In the genomic region with DNA sequence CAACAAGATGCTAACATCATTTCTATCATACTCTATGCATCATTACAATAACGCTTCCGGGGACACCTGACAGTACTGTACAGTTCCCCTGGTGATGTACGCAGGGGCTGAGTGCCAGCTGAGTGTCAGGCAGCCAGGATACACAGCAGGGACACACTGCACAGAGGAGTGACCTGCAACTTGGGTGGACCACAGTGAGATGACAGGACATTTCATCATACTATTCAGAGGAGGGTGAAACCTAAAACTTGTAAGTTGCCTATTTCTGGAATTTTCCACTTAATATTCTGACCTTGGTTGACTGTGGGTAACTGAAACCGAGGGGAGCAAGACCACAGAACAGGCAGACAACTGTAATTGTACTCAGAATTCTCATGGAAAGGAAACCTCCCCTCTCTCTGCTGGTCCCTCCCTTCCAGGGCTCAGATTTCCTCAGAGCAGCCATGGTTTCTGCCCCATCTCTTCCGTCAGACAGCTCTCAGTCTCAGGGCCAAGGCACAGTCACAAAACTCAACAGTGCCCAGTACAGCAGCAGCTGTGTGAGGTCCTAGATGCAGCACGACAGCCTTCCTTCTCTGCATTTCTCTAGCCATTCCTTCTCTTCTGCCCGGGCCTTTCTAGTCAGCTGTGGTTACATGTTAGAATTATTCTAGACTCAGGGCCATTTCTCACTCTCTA, we compare ENCODE assay signal across 13 mouse cellular contexts. TPM values are rescaled to one million over a fixed set of nuclear protein-coding genes. Genes with fewer than 3 reads are reported as not detected.
DNase-seq lines count a peak whose midpoint lies in the region; ATAC-seq and TF ChIP-seq lines count a peak whose summit lies in the region.
"Had no signal": no experiment of that assay in that cellular context is flagged by ENCODE, and none has a peak within 500 bp of the region (broad histone marks: within the 10 kb centered on the region; RNA-seq: fewer than 3 reads in every experiment).

No protein-coding gene starts in this region.

- DNase-seq in heart, postnatal 36 days = no peak
- DNase-seq in 416B (ENCODE audit: low read depth) = peak; percentile 87
- no peak for DNase-seq in embryonic facial prominence, embryonic 10.5 days (ENCODE audit: low spot score)
- DNase-seq in limb, embryonic 14.5 days (ENCODE audit: low spot score) = no peak
- no peak for DNase-seq in right cerebral cortex, adult 2 months (ENCODE audit: low spot score in 2 of 2)
- no peak for DNase-seq in hindbrain, embryonic 14.5 days (ENCODE audit: low spot score)
- DNase-seq in urinary bladder, adult 2 months (ENCODE audit: low spot score) = no peak
- DNase-seq: cerebellum, adult 11 months; gastrocnemius, postnatal 25 days; layer of hippocampus, adult 9-11 months; lung, postnatal 4 days; right cerebral cortex, adult 18-20 months had no signal

- no peak overlapping the region for H3K4me2 ChIP-seq in heart, embryonic 15.5 days
- H3K4me2 ChIP-seq in limb, embryonic 14.5 days (replicated peaks; ENCODE audit: low read depth, low read length, severe bottlenecking) = no peak overlapping the region
- no peak overlapping the region for H3K4me2 ChIP-seq in hindbrain, embryonic 14.5 days (replicated peaks)

- H3K27ac ChIP-seq in heart, embryonic 15.5 days = peak overlapping the region; percentile 57
- H3K27ac ChIP-seq in embryonic facial prominence, embryonic 10.5 days (replicated peaks) = peak overlapping the region; percentile 21; the same call in 1 of the 2 replicates
- no peak overlapping the region for H3K27ac ChIP-seq in limb, embryonic 14.5 days (replicated peaks; ENCODE audit: low read depth, low read length)
- no peak overlapping the region for H3K27ac ChIP-seq in hindbrain, embryonic 14.5 days

- no peak overlapping the region for H3K4me3 ChIP-seq in heart, embryonic 15.5 days
- no peak overlapping the region for H3K4me3 ChIP-seq in embryonic facial prominence, embryonic 10.5 days
- H3K4me3 ChIP-seq in limb, embryonic 14.5 days (replicated peaks; ENCODE audit: low read length) = no peak overlapping the region
- no peak overlapping the region for H3K4me3 ChIP-seq in hindbrain, embryonic 14.5 days (replicated peaks; ENCODE audit: low read length)

- H3K27me3 ChIP-seq in heart, embryonic 15.5 days = no peaks in the 10 kb centered on the region
- H3K27me3 ChIP-seq in embryonic facial prominence, embryonic 10.5 days (replicated peaks; ENCODE audit: low read depth, poor library complexity, severe bottlenecking) = no peaks in the 10 kb centered on the region
- no peaks in the 10 kb centered on the region for H3K27me3 ChIP-seq in limb, embryonic 14.5 days (ENCODE audit: control insufficient read depth, insufficient read depth, low read length)
- no peaks in the 10 kb centered on the region for H3K27me3 ChIP-seq in hindbrain, embryonic 14.5 days (ENCODE audit: control insufficient read depth, insufficient read depth, low read length)

- 0 out of 2 replicates have a peak, but pooled peaks have one; percentile 39 for ATAC-seq in heart, embryonic 15.5 days (replicated peaks; ENCODE audit: insufficient number of reproducible peaks, insufficient read depth, low FRiP score, low read depth)
- peak; percentile 73 for ATAC-seq in limb, embryonic 14.5 days (ENCODE audit: low FRiP score, low read depth)
- ATAC-seq in hindbrain, embryonic 14.5 days (ENCODE audit: low FRiP score) = no peak

- peaks cover 3% of the 10 kb centered on the region; the same call in 1 of the 2 replicates for H3K4me1 ChIP-seq in heart, embryonic 15.5 days (replicated peaks)
- H3K4me1 ChIP-seq in embryonic facial prominence, embryonic 10.5 days = peaks cover 22% of the 10 kb centered on the region
- H3K4me1 ChIP-seq in limb, embryonic 14.5 days (ENCODE audit: control insufficient read depth, insufficient read depth, low read length) = no peaks in the 10 kb centered on the region
- H3K4me1 ChIP-seq in hindbrain, embryonic 14.5 days (replicated peaks; ENCODE audit: control insufficient read depth, insufficient read depth, low read length) = no peaks in the 10 kb centered on the region

- H3K36me3 ChIP-seq in heart, embryonic 15.5 days = peaks cover 5% of the 10 kb centered on the region; the same call in 1 of the 2 replicates
- peaks cover 8% of the 10 kb centered on the region; the same call in 1 of the 2 replicates for H3K36me3 ChIP-seq in embryonic facial prominence, embryonic 10.5 days (replicated peaks)
- H3K36me3 ChIP-seq in limb, embryonic 14.5 days (ENCODE audit: control insufficient read depth, insufficient read depth, low read length) = peaks cover 5% of the 10 kb centered on the region; the same call in 1 of the 2 replicates
- peaks cover 25% of the 10 kb centered on the region for H3K36me3 ChIP-seq in hindbrain, embryonic 14.5 days (replicated peaks; ENCODE audit: control insufficient read depth, insufficient read depth)

- no peaks in the 10 kb centered on the region for H3K9me3 ChIP-seq in heart, embryonic 15.5 days (replicated peaks)
- H3K9me3 ChIP-seq in embryonic facial prominence, embryonic 10.5 days = no peaks in the 10 kb centered on the region
- no peaks in the 10 kb centered on the region for H3K9me3 ChIP-seq in limb, embryonic 14.5 days (ENCODE audit: control insufficient read depth, low read length)
- no peaks in the 10 kb centered on the region for H3K9me3 ChIP-seq in hindbrain, embryonic 14.5 days (ENCODE audit: control insufficient read depth, low read length)

- TF ChIP-seq POLR2A in limb, embryonic 14.5 days (IDR thresholded peaks at IDR 0.05; ENCODE audit: borderline replicate concordance, extremely low read depth, insufficient read depth, insufficient read length) = no peak

- WGBS in heart, embryonic 15.5 days = 55% methylated on average over 7 of the region's 7 CpGs
- WGBS in embryonic facial prominence, embryonic 10.5 days = 68% methylated on average over 7 of the region's 7 CpGs
- 56% methylated on average over 7 of the region's 7 CpGs for WGBS in limb, embryonic 14.5 days
- WGBS in hindbrain, embryonic 14.5 days = 73% methylated on average over 7 of the region's 7 CpGs

- no peak overlapping the region for H3K9ac ChIP-seq in heart, embryonic 15.5 days
- H3K9ac ChIP-seq in limb, embryonic 14.5 days (ENCODE audit: low read depth, low read length, severe bottlenecking) = no peak overlapping the region
- no peak overlapping the region for H3K9ac ChIP-seq in hindbrain, embryonic 14.5 days

- intact Hi-C loops in heart, postnatal 36 days (cut with DNase I) = no loop called here

RNA-seq across cellular contexts. Expression of gene Mlh3, which starts 14.2 kb away (rescaled TPM):
- polyA plus RNA-seq in heart, embryonic 15.5 days (2015; fragmentation: Nextera tagmentation; extraction: Ambion mirVana) = 6.2 and 6.4 TPM in 2 replicates
- 1 to 10 TPM; 7.5 to 8.7 TPM for total RNA-seq in heart, postnatal 36 days (2021)
- polyA plus RNA-seq in embryonic facial prominence, embryonic 10.5 days (2016; fragmentation: Nextera tagmentation; extraction: Ambion mirVana) = 7.6 and 8.2 TPM in 2 replicates
- 11.3 and 12.3 TPM in 2 replicates for polyA plus RNA-seq in limb, embryonic 14.5 days (2012; rRNA removed)
- polyA plus RNA-seq in limb, embryonic 14.5 days (2014; fragmentation: Nextera tagmentation; extraction: Ambion mirVana) = 8.6 and 9.3 TPM in 2 replicates
- 9.4 and 9.5 TPM in 2 replicates for polyA plus RNA-seq in hindbrain, embryonic 14.5 days (2014; fragmentation: Nextera tagmentation; extraction: Ambion mirVana)
- polyA plus RNA-seq in urinary bladder, adult 2 months (2012; rRNA removed) = 10.9 and 12.4 TPM in 2 replicates

RNA-seq across cellular contexts. Expression of gene Acyp1, which starts 32.0 kb away (rescaled TPM):
- polyA plus RNA-seq in heart, embryonic 15.5 days (2015; fragmentation: Nextera tagmentation; extraction: Ambion mirVana) = 57.5 and 71.7 TPM in 2 replicates
- total RNA-seq in heart, postnatal 36 days (2021) = 10 to 100 TPM; 15.9 to 22.1 TPM
- polyA plus RNA-seq in embryonic facial prominence, embryonic 10.5 days (2016; fragmentation: Nextera tagmentation; extraction: Ambion mirVana) = 47.3 and 50.6 TPM in 2 replicates
- 20.2 and 32.3 TPM in 2 replicates for polyA plus RNA-seq in limb, embryonic 14.5 days (2012; rRNA removed)
- polyA plus RNA-seq in limb, embryonic 14.5 days (2014; fragmentation: Nextera tagmentation; extraction: Ambion mirVana) = 40.6 and 45.3 TPM in 2 replicates
- polyA plus RNA-seq in hindbrain, embryonic 14.5 days (2014; fragmentation: Nextera tagmentation; extraction: Ambion mirVana) = 46.8 and 59.1 TPM in 2 replicates
- 40.4 and 47.4 TPM in 2 replicates for polyA plus RNA-seq in urinary bladder, adult 2 months (2012; rRNA removed)

RNA-seq across cellular contexts. Expression of gene Zc2hc1c, which starts 32.2 kb away (rescaled TPM):
- polyA plus RNA-seq in heart, embryonic 15.5 days (2015; fragmentation: Nextera tagmentation; extraction: Ambion mirVana) = 1.3 and 1.5 TPM in 2 replicates
- 1 to 10 TPM; 2.3 to 2.9 TPM for total RNA-seq in heart, postnatal 36 days (2021)
- 0.90 and 0.92 TPM in 2 replicates for polyA plus RNA-seq in embryonic facial prominence, embryonic 10.5 days (2016; fragmentation: Nextera tagmentation; extraction: Ambion mirVana)
- 0.65 and 0.75 TPM in 2 replicates for polyA plus RNA-seq in limb, embryonic 14.5 days (2012; rRNA removed)
- 1.5 and 1.6 TPM in 2 replicates for polyA plus RNA-seq in limb, embryonic 14.5 days (2014; fragmentation: Nextera tagmentation; extraction: Ambion mirVana)
- 1.9 and 2.0 TPM in 2 replicates for polyA plus RNA-seq in hindbrain, embryonic 14.5 days (2014; fragmentation: Nextera tagmentation; extraction: Ambion mirVana)
- 1.1 and 1.3 TPM in 2 replicates for polyA plus RNA-seq in urinary bladder, adult 2 months (2012; rRNA removed)

RNA-seq across cellular contexts. Expression of gene Eif2b2, which starts 36.9 kb away (rescaled TPM):
- 50.1 and 62.3 TPM in 2 replicates for polyA plus RNA-seq in heart, embryonic 15.5 days (2015; fragmentation: Nextera tagmentation; extraction: Ambion mirVana)
- 10 to 100 TPM; 42.7 to 47.7 TPM for total RNA-seq in heart, postnatal 36 days (2021)
- 119 and 122 TPM in 2 replicates for polyA plus RNA-seq in embryonic facial prominence, embryonic 10.5 days (2016; fragmentation: Nextera tagmentation; extraction: Ambion mirVana)
- polyA plus RNA-seq in limb, embryonic 14.5 days (2012; rRNA removed) = 109 and 128 TPM in 2 replicates
- polyA plus RNA-seq in limb, embryonic 14.5 days (2014; fragmentation: Nextera tagmentation; extraction: Ambion mirVana) = 78.2 and 79.6 TPM in 2 replicates
- polyA plus RNA-seq in hindbrain, embryonic 14.5 days (2014; fragmentation: Nextera tagmentation; extraction: Ambion mirVana) = 68.6 and 77.6 TPM in 2 replicates
- 73.8 and 82.6 TPM in 2 replicates for polyA plus RNA-seq in urinary bladder, adult 2 months (2012; rRNA removed)

Comparison
In these comparisons a context has a peak if more than half of its experiments do, and no peak if none do; other contexts are left out.
1. H3K27ac ChIP-seq: peak in heart, embryonic 15.5 days (single experiment) and embryonic facial prominence, embryonic 10.5 days (single experiment); none in limb, embryonic 14.5 days (single experiment) and hindbrain, embryonic 14.5 days (single experiment).